Mouse (Mus musculus) erythroblast, embryonic 14.5 days (primary cell): ENCODE data around the gene Gm28038.

Experiments used
- GATA1 ChIP-seq: IDR thresholded peaks from 2 replicates; pipeline ENCODE4 v1.6.1; 2012; ENCODE audit warnings: low read length, inconsistent platforms, mixed read lengths
- TAL1 ChIP-seq: IDR thresholded peaks from 3 replicates; pipeline ENCODE4 v1.6.1; 2012; ENCODE audit warnings: low read length, inconsistent platforms, mixed read lengths

DNA sequence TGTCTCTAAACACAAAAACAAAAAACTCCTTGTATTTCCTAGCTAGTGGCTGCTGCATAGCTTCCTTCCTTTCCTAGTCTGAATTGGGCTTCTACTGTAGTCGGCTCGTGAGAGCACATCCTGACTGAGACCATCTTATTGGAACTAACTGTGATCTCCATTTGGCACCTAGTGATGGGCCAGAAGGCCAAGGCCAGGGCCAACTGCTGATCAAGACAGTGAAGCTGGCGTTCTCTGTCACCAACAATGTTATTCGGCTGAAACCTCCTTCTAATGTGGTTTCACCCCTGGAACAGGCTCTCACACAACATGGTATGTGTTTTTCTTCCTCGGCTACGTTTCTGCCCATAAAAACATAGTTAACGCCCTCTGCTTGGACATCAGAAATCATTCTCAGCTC, 46.4 kb downstream of the Gm28038 start:
- TF ChIP-seq GATA1 = no peak
- TF ChIP-seq TAL1 = no peak
